Mouse (Mus musculus) lung, adult 2 months (tissue): ENCODE results near the gene Kcnip1.

Experiments used
- CTCF ChIP-seq: fragments of 200-500 bp; IDR thresholded peaks from 2 replicates; pipeline ENCODE4 v1.5.1; 2011; ENCODE audit warnings: mild to moderate bottlenecking, low read length, control low read depth; ENCODE audit not compliant: insufficient read depth
- POLR2A ChIP-seq: fragments of 200-500 bp; IDR thresholded peaks from 2 replicates; pipeline ENCODE4 v1.6.1; 2011; ENCODE audit warnings: low read depth, mild to moderate bottlenecking, control low read depth, low read length, borderline replicate concordance; ENCODE audit errors: extremely low read depth

DNA sequence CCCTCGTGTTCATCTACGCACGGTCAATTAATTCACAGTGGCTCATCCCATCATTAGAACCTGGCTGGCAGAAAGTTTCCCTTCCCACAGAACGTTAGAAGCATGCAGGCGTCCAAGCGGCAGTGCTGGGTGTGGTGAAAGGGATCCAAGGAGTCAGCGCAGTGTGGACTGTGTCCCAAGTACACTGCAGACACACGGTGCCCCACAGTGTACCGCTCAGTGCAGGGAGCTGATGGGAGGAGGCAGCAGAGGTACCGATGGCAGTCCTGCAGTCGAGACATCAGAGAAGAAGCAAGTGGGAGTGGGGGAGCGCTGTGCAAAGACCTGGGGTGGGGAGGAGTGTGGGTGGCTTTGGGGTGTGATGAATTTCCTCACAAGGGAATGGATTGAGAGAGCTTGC lies 78.7 kb downstream of the Kcnip1 start:
- TF ChIP-seq POLR2A (no peak), CTCF (no peak)
